Mouse (Mus musculus): ENCODE results near the gene Zfp964. TPM values are rescaled to one million over a fixed set of nuclear protein-coding genes. Genes with fewer than 3 reads are reported as not detected.
"Not testable (repeated sequence)": the region's sequence is repeated elsewhere in the genome, so short reads cannot be mapped to it uniquely, and the experiment has no call there.

Gene Zfp964
- total RNA-seq (2021) = 1 to 10 TPM; 2.7 to 3.0 TPM
- long read RNA-seq, experiment 1, full-length matches to known transcripts = 4 of 6 reads
- long read RNA-seq, experiment 1, partial matches to known transcripts = 0 of 6 reads
- long read RNA-seq, experiment 1, other reads (novel, unspliced or antisense) = 2 of 6 reads
- long read RNA-seq, experiment 2, full-length matches to known transcripts = 3 of 3 reads
- long read RNA-seq, experiment 2, partial matches to known transcripts = 0 of 3 reads
- long read RNA-seq, experiment 2, other reads (novel, unspliced or antisense) = 0 of 3 reads

DNA sequence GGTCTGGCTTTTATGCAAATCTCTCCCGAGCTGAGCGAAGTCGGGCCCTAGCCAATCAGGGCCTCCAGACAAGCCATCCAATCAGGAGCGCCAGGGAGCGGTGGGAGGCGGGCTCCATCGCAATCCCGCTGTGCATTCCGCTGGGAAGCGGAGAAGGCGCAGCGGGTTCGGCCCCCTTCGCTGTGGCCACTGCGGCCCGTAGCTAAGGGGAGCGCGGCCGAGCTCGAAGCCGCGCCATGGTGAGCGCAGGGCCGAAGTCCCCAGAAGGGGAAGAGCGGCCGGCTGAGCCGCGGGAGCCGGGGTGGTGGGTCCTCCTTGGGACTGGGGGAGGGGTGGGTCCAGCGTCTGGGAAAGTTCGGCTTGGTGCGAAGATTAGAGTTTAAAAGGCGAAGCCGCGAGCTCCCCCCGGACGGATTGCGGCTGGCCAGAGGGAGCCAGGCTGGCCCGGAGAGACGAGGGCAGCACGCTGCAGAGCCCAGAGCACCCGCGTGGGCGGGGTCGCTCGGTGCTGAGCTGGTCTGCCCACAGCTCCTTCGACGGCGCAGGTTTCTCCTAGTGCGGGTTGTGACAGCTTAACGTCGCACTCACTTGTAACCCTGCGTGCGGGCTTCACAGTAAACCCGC, at the start of gene Zfp964:
Gene Zfp964 (plus strand): TSS at position 122 of the 624 bp plus-strand sequence.
- peak; percentile 83 to 85 for DNase-seq (ENCODE audit: low spot score in 2 of 2)

DNA sequence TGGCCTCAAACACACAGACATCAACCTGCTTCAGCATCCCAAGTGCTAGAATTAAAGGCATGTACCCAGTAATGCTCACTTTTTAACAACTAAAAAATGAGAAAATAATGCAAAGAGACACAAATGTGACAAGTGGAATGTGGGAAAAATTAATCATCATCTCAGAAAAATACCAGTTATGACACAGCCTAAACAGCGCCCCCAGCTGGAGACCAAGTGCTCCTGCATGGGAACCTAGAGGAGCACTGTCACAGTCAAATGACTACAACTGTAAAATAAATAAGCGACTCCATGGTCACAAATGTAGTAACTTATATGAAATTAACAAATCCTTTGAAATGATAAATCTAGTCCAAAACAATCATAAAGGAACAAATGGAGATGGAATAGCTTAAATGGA, 39.6 kb upstream of the Zfp964 start:
- DNase-seq (ENCODE audit: low spot score in 2 of 2) = no peak

DNA sequence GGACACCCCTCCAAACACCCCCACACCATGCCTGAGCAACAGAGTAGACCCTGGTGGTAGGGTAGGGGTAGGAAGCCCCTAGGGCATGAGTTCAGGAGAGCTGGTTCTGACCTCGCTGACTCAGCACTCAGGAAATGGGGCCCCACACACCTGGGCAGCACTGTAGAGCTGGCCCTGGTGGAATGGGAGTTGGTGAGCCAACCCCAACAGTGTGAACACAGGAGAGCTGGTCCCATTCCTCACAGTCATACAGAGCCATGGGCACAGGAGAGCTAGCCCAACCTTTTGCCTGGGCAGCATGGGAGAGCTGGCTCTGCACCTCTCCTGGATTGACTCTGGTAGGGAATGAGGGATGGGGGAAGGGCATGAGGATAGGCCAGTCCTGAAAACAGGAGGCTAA, 36.2 kb upstream of the Zfp964 start:
- DNase-seq (ENCODE audit: low spot score in 2 of 2) = no peak

DNA sequence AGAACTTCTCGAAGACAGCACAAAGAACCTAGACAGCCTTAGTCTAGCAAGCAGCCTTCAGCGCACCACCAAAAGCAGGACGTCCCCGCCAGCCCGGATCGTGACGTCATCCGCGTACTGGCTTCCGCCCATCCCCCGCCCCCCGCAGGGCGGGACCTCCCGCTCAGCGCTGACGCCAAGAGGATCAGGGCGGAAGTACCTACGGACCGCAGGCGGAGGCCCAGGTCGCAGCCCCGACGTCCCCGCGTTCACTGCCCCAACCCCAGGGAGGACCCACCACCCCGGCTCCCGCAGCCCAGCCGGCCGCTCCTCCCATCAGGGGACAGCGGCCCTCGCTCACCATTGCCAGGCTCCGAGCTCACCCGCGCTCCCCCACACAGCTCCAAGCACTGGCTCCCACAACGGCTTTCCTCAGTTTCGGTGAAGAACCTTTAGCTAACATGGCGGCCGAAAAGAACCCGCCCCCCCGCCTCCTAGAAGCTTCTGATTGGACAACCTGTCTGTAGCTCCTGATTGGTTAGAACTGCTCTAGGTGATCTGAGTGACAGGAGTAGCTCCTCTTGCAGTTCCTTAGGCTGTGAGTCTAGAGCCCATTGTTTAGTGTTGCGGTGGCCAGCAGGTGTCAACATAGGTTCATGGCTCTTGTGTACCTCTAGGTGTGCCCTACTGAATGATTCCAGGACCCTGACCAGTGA, 29.0 kb upstream of the Zfp964 start, which contains the start of gene Zfp868:
Gene Zfp868 (minus strand): TSS at position 454 of the 695 bp plus-strand sequence.
- DNase-seq (ENCODE audit: low spot score in 2 of 2) = peak; percentile 99

DNA sequence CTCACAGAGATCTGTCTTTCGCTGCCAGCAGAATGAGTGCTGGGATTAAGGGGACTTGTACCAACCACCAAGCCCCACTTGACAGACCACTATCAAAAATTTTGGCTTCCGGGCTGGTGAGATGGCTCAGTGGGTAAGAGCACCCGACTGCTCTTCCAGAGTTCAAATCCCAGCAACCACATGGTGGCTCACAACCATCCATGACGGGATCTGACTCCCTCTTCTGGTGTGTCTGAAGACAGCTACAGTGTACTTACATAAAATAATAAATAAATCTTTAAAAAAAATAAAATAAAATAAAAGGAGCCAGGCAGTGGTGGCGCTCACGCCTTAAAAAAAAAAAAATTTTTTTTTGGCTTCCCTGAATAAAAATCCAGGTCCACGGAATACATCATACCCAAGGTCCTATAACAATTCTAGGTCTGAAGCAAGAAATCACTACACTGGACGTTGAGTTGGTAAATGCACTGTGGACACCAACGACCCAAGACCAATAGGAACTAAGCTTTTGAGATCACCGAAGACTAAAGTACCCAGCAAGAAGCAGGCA, 396 bp upstream of the Zfp964 start:
- no peak for DNase-seq (ENCODE audit: low spot score in 2 of 2)

DNA sequence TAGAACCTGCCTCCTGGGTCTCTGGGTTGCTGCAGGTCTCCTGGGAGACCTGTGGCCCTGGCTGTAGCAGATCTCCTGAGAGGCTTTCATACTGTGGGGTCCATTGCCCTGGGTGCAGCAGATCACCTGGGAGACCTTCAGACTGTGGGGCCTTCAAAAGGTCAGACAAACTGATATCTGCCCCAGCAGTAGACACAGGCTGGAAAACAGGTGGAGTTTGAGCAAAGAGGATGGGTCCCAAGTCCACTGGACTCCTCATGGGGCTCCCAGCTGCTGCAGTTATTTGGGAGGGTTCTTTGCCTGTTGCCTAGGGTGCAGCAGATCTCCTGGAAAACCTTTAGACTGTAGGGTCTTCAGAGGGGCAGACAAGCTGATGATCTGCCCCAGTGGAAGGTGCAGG, 7.0 kb downstream of the Zfp964 start:
- DNase-seq (ENCODE audit: low spot score in 2 of 2) = no peak

DNA sequence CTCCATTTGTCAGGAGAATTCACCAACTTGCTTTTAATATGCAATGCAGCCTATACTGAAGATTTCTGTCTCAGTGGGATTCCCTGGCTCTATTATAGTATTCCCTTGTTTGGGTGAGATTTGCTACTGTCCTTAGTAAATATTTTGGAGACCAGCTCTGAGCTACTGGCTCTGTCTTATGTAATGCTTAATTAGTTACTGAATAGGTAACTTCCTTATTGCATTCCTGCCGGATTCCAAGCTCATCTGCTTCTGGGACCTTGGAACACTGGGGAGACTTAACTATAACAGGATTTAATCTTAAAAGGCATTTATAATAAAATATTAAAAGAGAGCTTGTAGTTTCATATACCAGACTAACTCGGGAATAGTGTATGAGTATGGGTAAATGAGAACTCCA, 10.8 kb downstream of the Zfp964 start:
- DNase-seq (ENCODE audit: low spot score in 2 of 2) = not testable (repeated sequence)

DNA sequence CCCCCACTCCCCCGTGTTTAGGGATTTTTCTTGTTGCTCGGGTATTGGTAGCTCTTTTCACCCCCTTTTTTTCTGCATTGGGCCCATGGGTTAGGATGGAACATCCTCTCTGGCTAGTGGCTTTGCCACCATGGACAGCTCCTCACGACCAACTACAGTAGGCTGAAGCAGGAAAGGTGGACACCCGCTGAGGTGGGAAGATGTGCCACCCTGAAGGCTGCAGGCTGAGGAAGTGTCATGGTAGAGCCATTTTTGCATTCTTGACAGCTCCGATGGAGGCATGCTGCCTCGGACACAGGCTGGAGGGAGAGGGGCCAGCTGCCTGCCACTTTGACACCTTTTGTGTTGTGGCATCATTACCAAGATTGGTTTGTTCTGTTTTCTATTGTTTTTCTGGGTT, 47.5 kb downstream of the Zfp964 start:
- DNase-seq (ENCODE audit: low spot score in 2 of 2) = no peak

DNA sequence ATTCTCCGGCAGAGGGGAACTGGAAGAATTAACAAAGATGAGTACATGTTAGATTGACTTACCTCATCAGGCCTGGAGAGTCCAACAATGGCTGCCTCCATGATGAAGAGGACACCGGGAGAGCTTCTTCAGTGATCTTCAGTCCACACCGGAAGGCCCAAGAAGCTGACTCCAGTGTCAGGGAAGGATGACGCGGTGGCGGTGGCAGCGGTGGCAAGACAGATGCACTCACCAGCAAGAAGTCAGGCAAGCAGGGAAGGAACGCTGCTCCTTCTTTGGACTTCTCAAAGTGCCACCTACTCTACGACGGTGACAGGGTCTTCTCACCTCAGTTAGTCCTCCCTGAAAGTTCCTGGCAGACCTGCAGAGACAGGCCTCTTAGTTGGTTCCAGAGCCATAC, 56.3 kb downstream of the Zfp964 start, which contains the start of gene Zfp869:
Gene Zfp869 (minus strand): TSS at position 101 of the 400 bp plus-strand sequence.
- not testable (repeated sequence) for DNase-seq (ENCODE audit: low spot score in 2 of 2)

DNA sequence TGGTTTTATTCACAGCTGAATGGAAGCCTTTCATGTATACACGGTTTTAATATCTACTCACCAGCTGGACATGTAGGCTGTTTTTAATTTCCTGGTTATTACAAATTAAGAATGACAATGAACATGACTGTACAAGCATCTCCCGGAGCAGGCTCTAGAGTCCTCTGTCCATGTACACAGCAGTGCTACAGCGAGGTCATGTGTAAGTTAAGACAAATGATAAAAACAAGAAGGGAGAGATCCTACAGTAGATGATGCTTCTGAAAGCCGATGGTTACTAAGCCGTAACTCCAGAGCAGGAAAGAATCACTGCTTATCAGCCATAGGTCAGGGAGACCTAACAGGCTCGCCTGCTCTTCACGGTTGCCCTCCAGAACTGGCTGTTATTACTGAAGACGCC, 59.2 kb downstream of the Zfp964 start:
- DNase-seq (ENCODE audit: low spot score in 2 of 2) = no peak

DNA sequence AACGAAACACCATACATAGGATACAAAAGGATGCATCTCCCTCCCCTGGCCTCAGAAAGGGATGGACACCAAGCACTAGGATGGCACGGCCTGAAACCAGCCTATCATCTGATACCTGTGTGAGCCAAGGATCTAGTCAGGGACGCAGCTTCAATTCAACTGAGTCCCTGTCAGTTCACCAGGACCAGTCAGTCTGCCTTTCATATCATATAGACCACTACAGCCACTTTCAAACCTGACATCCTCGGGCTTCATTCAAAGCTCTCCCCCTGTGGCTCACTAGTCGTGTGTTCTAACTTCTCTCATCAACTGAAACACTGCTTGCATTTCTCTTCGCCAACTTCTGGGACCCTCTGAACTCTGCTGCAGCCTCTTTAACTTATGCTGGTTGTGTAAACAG, 61.1 kb downstream of the Zfp964 start:
- DNase-seq (ENCODE audit: low spot score in 2 of 2) = no peak

Other genes starting within 250 kb of the Zfp964 start
- not detected for gene Gm9495, start 200.9 kb upstream of the Zfp964 start, total RNA-seq (2021)
- not detected for gene Gm7697, start 131.5 kb upstream of the Zfp964 start, total RNA-seq (2021)
- gene Zfp868, start 28.9 kb upstream of the Zfp964 start, total RNA-seq (2021) = 10 to 100 TPM; 11.1 to 13.3 TPM
- 10 to 100 TPM; 20.9 to 26.4 TPM for gene Zfp869, start 56.2 kb downstream of the Zfp964 start, total RNA-seq (2021)
- 1 to 10 TPM; 3.5 to 4.6 TPM for gene Zfp963, start 95.5 kb downstream of the Zfp964 start, total RNA-seq (2021)
- under 1 TPM in 1 of 2 experiments, not detected in 1; 0.64 TPM for gene Gm20422, start 120.4 kb downstream of the Zfp964 start, total RNA-seq (2021)
- gene Atp13a1, start 136.7 kb downstream of the Zfp964 start, total RNA-seq (2021) = 10 to 100 TPM; 34.0 to 42.8 TPM
- gene Zfp866, start 136.7 kb downstream of the Zfp964 start, total RNA-seq (2021) = 10 to 100 TPM; 20.1 to 24.1 TPM
- gene Gmip, start 154.2 kb downstream of the Zfp964 start, total RNA-seq (2021) = 10 to 100 TPM in 1 of 2 experiments, 1 to 10 TPM in 1; 8.3 to 10.6 TPM
- gene Lpar2, start 167.9 kb downstream of the Zfp964 start, total RNA-seq (2021) = 1 to 10 TPM; 1.8 to 2.0 TPM
- 1 to 10 TPM; 1.2 to 1.3 TPM for gene Pbx4, start 178.0 kb downstream of the Zfp964 start, total RNA-seq (2021)
- gene Cilp2, start 233.2 kb downstream of the Zfp964 start, total RNA-seq (2021) = under 1 TPM; 0.06 to 0.10 TPM
- gene Tssk6, start 247.7 kb downstream of the Zfp964 start, total RNA-seq (2021) = under 1 TPM; 0.51 to 0.60 TPM
- 100 to 1,000 TPM; 176 to 210 TPM for gene Ndufa13, start 248.1 kb downstream of the Zfp964 start, total RNA-seq (2021)
- 1 to 10 TPM; 2.2 to 3.1 TPM for gene Yjefn3, start 248.2 kb downstream of the Zfp964 start, total RNA-seq (2021)

Measured in adrenal gland, adult 18-20 months (tissue).